Mouse (Mus musculus): Measurements from ENCODE around the gene Spon2.

The Spon2 gene

GRCm38 (mm10) chr5:33217663-33218062 is 592 bp downstream of the Spon2 start:
- no peak for DNase-seq (ENCODE audit: low spot score in 2 of 2)

- peak in 1 of 2 experiments; percentile 38 for DNase-seq (ENCODE audit: low spot score in 2 of 2)
These were observed 3.5 kb downstream of the Spon2 start for GRCm38 (mm10) chr5:33214723-33215122.

GRCm38 (mm10) chr5:33211254-33211653 is 7.0 kb downstream of the Spon2 start:
- DNase-seq (ENCODE audit: low spot score in 2 of 2): no peak

GRCm38 (mm10) chr5:33210515-33210914 is 7.7 kb downstream of the Spon2 start:
- DNase-seq (ENCODE audit: low spot score in 2 of 2): no peak

- DNase-seq (ENCODE audit: low spot score in 2 of 2): no peak
These were observed 9.6 kb downstream of the Spon2 start for GRCm38 (mm10) chr5:33208533-33209245.

GRCm38 (mm10) chr5:33207136-33207535 is 11.1 kb downstream of the Spon2 start:
- no peak for DNase-seq (ENCODE audit: low spot score in 2 of 2)

- DNase-seq (ENCODE audit: low spot score in 2 of 2): no peak
These were observed 11.9 kb downstream of the Spon2 start for GRCm38 (mm10) chr5:33206328-33206727.

GRCm38 (mm10) chr5:33204284-33204683 is 14.0 kb downstream of the Spon2 start:
- no peak for DNase-seq (ENCODE audit: low spot score in 2 of 2)

GRCm38 (mm10) chr5:33203691-33204242 is 14.5 kb downstream of the Spon2 start:
- DNase-seq (ENCODE audit: low spot score in 2 of 2): peak in 1 of 2 experiments; percentile 80

GRCm38 (mm10) chr5:33203171-33203565 is 15.1 kb downstream of the Spon2 start:
- no peak for DNase-seq (ENCODE audit: low spot score in 2 of 2)

- DNase-seq (ENCODE audit: low spot score in 2 of 2): no peak
These were observed 15.6 kb downstream of the Spon2 start for GRCm38 (mm10) chr5:33202516-33203170.

- DNase-seq (ENCODE audit: low spot score in 2 of 2): no peak
These were observed 16.6 kb downstream of the Spon2 start for GRCm38 (mm10) chr5:33201697-33202096.

- DNase-seq (ENCODE audit: low spot score in 2 of 2): no peak
These were observed 18.2 kb downstream of the Spon2 start for GRCm38 (mm10) chr5:33200071-33200470.

GRCm38 (mm10) chr5:33195246-33195852 is 22.9 kb downstream of the Spon2 start:
- no peak for DNase-seq (ENCODE audit: low spot score in 2 of 2)

GRCm38 (mm10) chr5:33193567-33193966 is 24.7 kb downstream of the Spon2 start:
- DNase-seq (ENCODE audit: low spot score in 2 of 2): no peak

Measured in heart, adult 9 months (tissue).